Mouse (Mus musculus) adrenal gland, postnatal 0 days (tissue): ENCODE data around the gene Grik3. TPM values are rescaled to one million over a fixed set of nuclear protein-coding genes. Genes with fewer than 3 reads are reported as not detected.

ENCODE experiments used
- microRNA-seq: library from miRNA; unstranded; fragments of <30 nt; microRNA quantifications from one replicate; pipeline ENCODE4, GENCODE M21; 2016; ENCODE audit warnings: borderline replicate concordance; ENCODE audit not compliant: insufficient number of aligned reads
- polyA plus RNA-seq: library from polyadenylated mRNA; unstranded; fragments of >200 nt; fragmentation: Nextera tagmentation; extraction: Ambion mirVana; gene quantifications from 2 replicates; pipeline ENCODE4 v1.2.1, GENCODE M21; 2015

The Grik3 gene
- polyA plus RNA-seq: 0.11 and 0.13 TPM in 2 replicates

DNA sequence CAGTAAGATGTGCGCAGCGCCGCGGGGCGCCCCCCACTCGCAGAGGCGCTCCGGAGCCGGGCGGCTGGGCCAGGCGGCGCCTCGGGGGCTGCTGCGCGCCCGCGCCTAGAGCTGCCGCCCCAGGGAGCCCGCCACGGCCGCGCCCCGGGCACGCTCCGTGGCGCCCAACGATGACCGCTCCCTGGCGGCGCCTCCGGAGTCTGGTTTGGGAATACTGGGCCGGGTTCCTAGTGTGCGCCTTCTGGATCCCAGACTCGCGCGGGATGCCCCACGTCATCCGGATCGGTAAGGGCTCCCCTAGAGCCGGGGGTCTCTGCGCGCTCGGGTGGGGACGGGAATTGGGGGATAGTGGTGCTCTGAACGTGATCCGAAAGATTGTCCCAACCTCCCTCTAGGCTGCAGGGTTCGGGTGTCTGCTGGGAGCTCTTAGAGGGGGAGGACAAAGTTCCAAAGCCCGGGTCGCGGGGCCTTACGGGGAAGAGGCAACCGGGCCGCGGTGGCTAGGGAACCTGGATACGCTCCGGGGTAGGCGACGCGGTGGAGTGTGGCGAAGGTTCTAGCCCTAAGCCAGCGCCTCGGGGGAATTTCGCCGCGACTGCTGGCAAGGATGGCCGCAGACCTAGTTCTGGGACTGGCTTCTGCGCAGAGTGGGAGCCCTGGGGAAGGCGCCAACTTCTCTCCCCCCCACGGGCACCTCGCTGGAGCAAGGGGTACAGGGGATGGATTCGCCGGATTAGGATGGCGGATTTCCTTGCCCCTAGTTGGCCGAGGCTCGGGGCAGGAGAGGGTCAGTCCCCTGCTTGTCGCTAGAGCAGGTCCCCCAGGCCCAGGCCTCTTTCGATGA is at the start of gene Grik3:
TSS of gene Grik3 (plus strand) at position 40 of the 844 bp plus-strand sequence.

Small RNA genes within 50 kb of the gene (microRNA-seq; reads per million reads assigned to microRNA genes)
- gene Mir692-2: not detected
